Mouse (Mus musculus): Measurements from ENCODE around the gene Btn1a1. TPM values are rescaled to one million over a fixed set of nuclear protein-coding genes. Genes with fewer than 3 reads are reported as not detected.

The Btn1a1 gene
- total RNA-seq, 1 experiment = 0.62 TPM

- Histone ChIP-seq H3K36me3 (ENCODE audit: control insufficient read depth, insufficient read depth, low read length, poor library complexity, severe bottlenecking) (no peaks in the 10 kb centered on the region), H3K27ac (ENCODE audit: insufficient read depth, low read depth, low read length, poor library complexity, severe bottlenecking) (no peak overlapping the region), H3K9ac (ENCODE audit: insufficient read depth, low read depth, low read length, poor library complexity, severe bottlenecking) (peak overlapping the region; percentile 50)
These were observed 54.1 kb downstream of the Btn1a1 start for GRCm38 (mm10) chr13:23411311-23412210.

GRCm38 (mm10) chr13:23410632-23411031 lies 55.1 kb downstream of the Btn1a1 start:
- TF ChIP-seq MAFK (IDR thresholded peaks at IDR 0.05; ENCODE audit: insufficient read depth, low read depth, low read length) (no peak), CHD2 (IDR thresholded peaks at IDR 0.05; ENCODE audit: low read depth, low read length) (no peak), HCFC1 (IDR thresholded peaks at IDR 0.05; ENCODE audit: borderline replicate concordance, insufficient read depth, low read length) (no peak)
- H3K9ac ChIP-seq (ENCODE audit: insufficient read depth, low read depth, low read length, poor library complexity, severe bottlenecking) = no peak overlapping the region
- no peaks in the 10 kb centered on the region for H3K36me3 ChIP-seq (ENCODE audit: control insufficient read depth, insufficient read depth, low read length, poor library complexity, severe bottlenecking)
- in situ Hi-C loops (cut with MboI; ENCODE audit: low sequenced_read_pairs in 2 of 2, unreplicated experiment in 2 of 2) = loop anchor here (5.0 to 25.0 kb wide), 4 partner anchors 108 to 1548 kb away; partner anchors contain the start of genes Hist1h2ag (in 1 of the 2), Hist1h2ah (in 1 of the 2), Hist1h2bj (in 1 of the 2) and Hist1h2bk (in 1 of the 2)
- DNase-seq (ENCODE audit: low read depth, low spot score) = no peak
- H3K9me3 ChIP-seq (ENCODE audit: control insufficient read depth, insufficient read depth, low read depth, low read length) = no peaks in the 10 kb centered on the region
- H3K27ac ChIP-seq (ENCODE audit: insufficient read depth, low read depth, low read length, poor library complexity, severe bottlenecking) = no peak overlapping the region
- H3K4me3 ChIP-seq (ENCODE audit: insufficient read depth in 1 of 2, low read depth in 1 of 2, low read length in 2 of 2, poor library complexity in 1 of 2, severe bottlenecking in 1 of 2) = no peak overlapping the region
- H3K4me1 ChIP-seq (ENCODE audit: control insufficient read depth in 2 of 2, insufficient read depth in 2 of 2, low read length in 2 of 2, poor library complexity in 1 of 2) = peaks cover 2% of the 10 kb centered on the region in 2 experiments; a peak in 1 of 4 replicates

More at GRCm38 (mm10) chr13:23411311-23412210, 54.1 kb downstream of the Btn1a1 start:
- no peaks in the 10 kb centered on the region for H3K9me3 ChIP-seq (ENCODE audit: control insufficient read depth, insufficient read depth, low read depth, low read length)
- H3K4me3 ChIP-seq (ENCODE audit: insufficient read depth in 1 of 2, low read depth in 1 of 2, low read length in 2 of 2, poor library complexity in 1 of 2, severe bottlenecking in 1 of 2) = peak overlapping the region; percentile 63 to 66
- H3K4me1 ChIP-seq (ENCODE audit: control insufficient read depth in 2 of 2, insufficient read depth in 2 of 2, low read length in 2 of 2, poor library complexity in 1 of 2) = peaks cover 2% of the 10 kb centered on the region in 2 experiments; a peak in 1 of 4 replicates
- no peak for TF ChIP-seq ZNF384 (IDR thresholded peaks at IDR 0.05; ENCODE audit: low read depth, low read length)
- TF ChIP-seq HCFC1 (IDR thresholded peaks at IDR 0.05; ENCODE audit: borderline replicate concordance, insufficient read depth, low read length) = peak; percentile 34; the same call in 1 of the 2 replicates
- 0 out of 2 replicates have a peak, but pooled peaks have one; percentile 32 for TF ChIP-seq CHD2 (IDR thresholded peaks at IDR 0.05; ENCODE audit: low read depth, low read length)
- no peak for TF ChIP-seq ZC3H11A (IDR thresholded peaks at IDR 0.05; ENCODE audit: borderline replicate concordance, low read depth, low read length)
- TF ChIP-seq MAFK (IDR thresholded peaks at IDR 0.05; ENCODE audit: insufficient read depth, low read depth, low read length) = 0 out of 2 replicates have a peak, but pooled peaks have one; percentile 37
- in situ Hi-C loops (cut with MboI; ENCODE audit: low sequenced_read_pairs in 2 of 2, unreplicated experiment in 2 of 2) = loop anchor here (5.0 to 25.0 kb wide), 4 partner anchors 109 to 1549 kb away; partner anchors contain the start of genes Hist1h2ag (in 1 of the 2), Hist1h2ah (in 1 of the 2), Hist1h2bj (in 1 of the 2) and Hist1h2bk (in 1 of the 2)
- DNase-seq (ENCODE audit: low read depth, low spot score) = peak; percentile 96

Other genes starting within 250 kb of the Btn1a1 start
- not detected in 2 replicates for gene Vmn1r222, start 230.0 kb downstream of the Btn1a1 start, total RNA-seq (2012; rRNA removed)
- not detected in 2 replicates for gene Vmn1r223, start 218.8 kb downstream of the Btn1a1 start, total RNA-seq (2012; rRNA removed)
- gene Zfp322a, start 96.7 kb downstream of the Btn1a1 start, total RNA-seq (2012; rRNA removed) = 15.8 and 15.9 TPM in 2 replicates
- gene Abt1, start 42.0 kb downstream of the Btn1a1 start, total RNA-seq (2012; rRNA removed) = 10.5 and 15.5 TPM in 2 replicates
- gene Btn2a2, start 23.0 kb upstream of the Btn1a1 start, total RNA-seq (2012; rRNA removed) = 0.95 and 1.5 TPM in 2 replicates
- gene Hist1h4h, start 65.1 kb upstream of the Btn1a1 start, total RNA-seq (2012; rRNA removed) = 2,382 and 2,804 TPM in 2 replicates
- 1,402 and 1,887 TPM in 2 replicates for gene Hist1h2af, start 68.0 kb upstream of the Btn1a1 start, total RNA-seq (2012; rRNA removed)
- gene Hist1h3g, start 69.5 kb upstream of the Btn1a1 start, total RNA-seq (2012; rRNA removed) = 436 and 621 TPM in 2 replicates
- 98.5 and 146 TPM in 2 replicates for gene Hist1h2bh, start 77.5 kb upstream of the Btn1a1 start, total RNA-seq (2012; rRNA removed)
- 245 and 289 TPM in 2 replicates for gene Hist1h3f, start 78.2 kb upstream of the Btn1a1 start, total RNA-seq (2012; rRNA removed)
- 1,886 and 2,172 TPM in 2 replicates for gene Hist1h4f, start 85.7 kb upstream of the Btn1a1 start, total RNA-seq (2012; rRNA removed)
- gene Hist1h1d, start 87.4 kb upstream of the Btn1a1 start, total RNA-seq (2012; rRNA removed) = 68.4 and 97.6 TPM in 2 replicates
- gene Hist1h3e, start 96.5 kb upstream of the Btn1a1 start, total RNA-seq (2012; rRNA removed) = 792 and 864 TPM in 2 replicates
- 587 and 755 TPM in 2 replicates for gene Hist1h2ae, start 105.3 kb upstream of the Btn1a1 start, total RNA-seq (2012; rRNA removed)
- 1,383 and 2,074 TPM in 2 replicates for gene Hist1h2bg, start 105.5 kb upstream of the Btn1a1 start, total RNA-seq (2012; rRNA removed)
- 677 and 970 TPM in 2 replicates for gene Hist1h2bf, start 108.3 kb upstream of the Btn1a1 start, total RNA-seq (2012; rRNA removed)
- gene Hist1h2ad, start 108.5 kb upstream of the Btn1a1 start, total RNA-seq (2012; rRNA removed) = 1,000 and 1,148 TPM in 2 replicates
- gene Hist1h3d, start 109.9 kb upstream of the Btn1a1 start, total RNA-seq (2012; rRNA removed) = 80.2 and 103 TPM in 2 replicates
- 713 and 869 TPM in 2 replicates for gene Hist1h4d, start 115.7 kb upstream of the Btn1a1 start, total RNA-seq (2012; rRNA removed)
- 119 and 195 TPM in 2 replicates for gene Hist1h2be, start 155.2 kb upstream of the Btn1a1 start, total RNA-seq (2012; rRNA removed)
- gene Hist1h1e, start 156.7 kb upstream of the Btn1a1 start, total RNA-seq (2012; rRNA removed) = 131 and 207 TPM in 2 replicates
- 112 and 141 TPM in 2 replicates for gene Hist1h2ac, start 218.0 kb upstream of the Btn1a1 start, total RNA-seq (2012; rRNA removed)
- 355 and 545 TPM in 2 replicates for gene Hist1h2bc, start 218.3 kb upstream of the Btn1a1 start, total RNA-seq (2012; rRNA removed)
- gene Hist1h1t, start 229.9 kb upstream of the Btn1a1 start, total RNA-seq (2012; rRNA removed) = 7.7 and 13.3 TPM in 2 replicates
- 326 and 496 TPM in 2 replicates for gene Hist1h4c, start 232.6 kb upstream of the Btn1a1 start, total RNA-seq (2012; rRNA removed)
- gene Hfe, start 245.0 kb upstream of the Btn1a1 start, total RNA-seq (2012; rRNA removed) = 1.1 and 1.5 TPM in 2 replicates